Mouse (Mus musculus): ENCODE data around the gene Cep295nl.
"Not testable (repeated sequence)": the region's sequence is repeated elsewhere in the genome, so short reads cannot be mapped to it uniquely, and the experiment has no call there.

The Cep295nl gene

GRCm38 (mm10) chr11:118322647-118323046, 19.7 kb downstream of the Cep295nl start:
- no peak for DNase-seq (ENCODE audit: low read depth in 1 of 2, low spot score in 2 of 2)

- no peak for DNase-seq (ENCODE audit: low read depth in 1 of 2, low spot score in 2 of 2)
These were observed 20.3 kb downstream of the Cep295nl start for GRCm38 (mm10) chr11:118321971-118322370.

GRCm38 (mm10) chr11:118321500-118321899, 20.8 kb downstream of the Cep295nl start:
- no peak for DNase-seq (ENCODE audit: low read depth in 1 of 2, low spot score in 2 of 2)

- peak; percentile 12 to 44 for DNase-seq (ENCODE audit: low read depth in 1 of 2, low spot score in 2 of 2)
These were observed 23.6 kb downstream of the Cep295nl start for GRCm38 (mm10) chr11:118318678-118319077.

DNA sequence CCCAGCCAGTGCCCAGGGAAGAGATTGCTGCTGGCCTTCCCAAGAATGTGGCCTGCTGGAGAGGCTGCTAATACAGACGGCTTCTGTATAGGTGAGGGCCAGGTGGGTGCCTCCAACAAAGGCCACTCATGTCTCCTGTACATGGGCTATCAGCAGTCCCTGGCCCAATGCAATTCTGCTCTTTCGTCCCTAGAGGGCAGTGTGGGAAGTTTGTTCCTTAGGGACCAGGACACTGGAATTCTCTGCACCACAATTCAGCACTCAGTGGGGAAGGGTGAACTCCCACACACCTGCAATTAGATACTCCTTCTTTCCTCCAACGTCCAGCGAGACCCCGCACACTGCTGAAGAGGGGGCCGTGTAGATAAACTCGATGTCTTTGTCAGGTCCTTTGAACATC, 25.2 kb downstream of the Cep295nl start:
- DNase-seq (ENCODE audit: low read depth in 1 of 2, low spot score in 2 of 2), result no peak

DNA sequence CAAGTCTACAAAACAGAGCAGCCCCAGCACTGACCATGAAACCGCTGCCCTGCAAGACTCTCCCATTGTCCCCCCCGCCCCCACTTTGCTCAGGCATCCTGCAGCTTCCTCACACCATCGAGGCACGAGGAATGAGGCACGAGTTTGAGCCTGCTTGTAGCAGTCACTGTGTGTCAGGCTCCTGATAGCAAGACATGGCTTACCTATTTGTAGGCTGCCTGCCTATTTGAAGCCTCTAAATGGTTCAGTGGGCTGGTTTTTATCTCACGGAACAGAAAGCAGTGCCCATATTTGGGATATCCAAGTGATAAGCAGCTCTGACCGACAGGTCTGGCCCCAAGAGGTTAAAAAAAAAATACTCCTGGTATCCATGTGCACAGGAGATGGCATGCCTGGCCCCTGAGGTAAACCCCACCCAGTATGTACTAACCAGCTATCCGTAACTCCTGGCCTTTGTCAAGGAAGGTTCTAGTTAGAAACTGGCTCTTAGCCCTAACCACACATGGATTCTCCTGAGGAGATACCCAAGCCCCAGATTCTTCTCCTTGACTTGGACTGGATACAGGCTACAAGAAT, 26.0 kb downstream of the Cep295nl start:
- DNase-seq (ENCODE audit: low read depth in 1 of 2, low spot score in 2 of 2), result no peak

DNA sequence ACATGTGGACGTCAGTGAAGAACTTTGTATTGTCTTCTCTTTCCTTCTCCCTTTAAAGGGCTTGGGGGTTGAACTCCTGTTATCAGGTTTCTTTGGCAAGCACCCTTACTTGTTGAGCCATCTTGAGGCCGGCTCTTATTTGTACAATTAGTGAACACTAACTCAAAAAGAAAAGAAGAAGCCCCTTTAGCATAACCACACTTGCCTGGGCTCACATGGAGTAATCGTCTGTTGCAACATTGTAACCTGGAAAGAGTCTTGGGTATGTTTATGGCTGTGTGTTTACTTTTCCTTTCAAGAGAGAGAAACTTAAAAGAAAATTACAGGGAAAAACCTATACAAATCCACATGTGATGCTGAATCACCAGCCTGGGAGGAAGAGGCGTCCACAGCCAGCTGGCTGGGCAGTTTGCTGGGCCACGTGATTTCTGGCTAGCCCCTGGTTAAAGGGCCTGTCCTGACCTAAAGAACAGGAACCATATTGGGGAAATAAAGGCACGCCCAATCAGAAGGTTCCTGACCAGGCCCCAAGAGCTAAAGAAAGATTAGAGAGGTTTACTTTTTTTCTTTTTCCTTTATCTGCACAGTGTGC, 30.1 kb downstream of the Cep295nl start:
- peak in 1 of 2 experiments; percentile 23 for DNase-seq (ENCODE audit: low read depth in 1 of 2, low spot score in 2 of 2)

DNA sequence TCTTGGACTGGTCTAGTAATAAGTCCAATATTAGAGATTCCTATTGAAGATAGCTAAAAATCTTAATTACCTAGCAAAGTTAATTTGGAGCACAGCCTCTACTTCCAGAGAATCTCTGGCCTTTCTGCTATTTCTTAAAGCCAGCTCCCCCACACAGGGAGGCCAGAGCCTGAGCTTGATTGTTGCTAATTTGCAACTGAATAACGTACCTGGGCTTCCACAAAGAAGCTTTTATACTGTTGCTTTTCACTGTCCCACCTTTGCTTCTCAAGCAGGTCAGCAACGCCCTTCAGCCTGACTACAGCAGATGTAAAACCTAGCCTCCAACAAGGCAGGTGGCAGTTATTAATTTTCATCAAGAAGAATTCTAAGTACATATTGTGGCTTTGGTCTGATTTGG, 34.3 kb downstream of the Cep295nl start:
- DNase-seq (ENCODE audit: low read depth in 1 of 2, low spot score in 2 of 2), result not testable (repeated sequence)

DNA sequence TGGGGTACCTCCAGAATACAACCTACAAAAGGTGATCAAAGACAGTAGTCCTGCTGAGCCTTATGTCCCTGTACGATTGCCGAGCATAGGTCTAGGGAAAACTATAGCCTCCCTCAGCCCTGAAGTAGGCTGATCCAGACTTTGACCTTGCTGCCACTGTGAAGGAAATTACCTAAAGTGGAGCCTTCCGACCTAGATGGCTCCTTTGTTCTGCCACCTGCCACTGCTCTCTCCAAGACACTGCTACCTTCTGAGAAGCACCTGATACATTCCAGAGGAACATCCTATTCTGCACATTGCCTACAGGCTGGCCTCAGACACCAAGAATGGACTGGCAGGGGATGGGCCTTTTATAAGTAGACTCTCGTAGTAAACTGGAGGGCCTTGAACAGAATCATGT, 38.3 kb downstream of the Cep295nl start:
- not testable (repeated sequence) for DNase-seq (ENCODE audit: low read depth in 1 of 2, low spot score in 2 of 2)

DNA sequence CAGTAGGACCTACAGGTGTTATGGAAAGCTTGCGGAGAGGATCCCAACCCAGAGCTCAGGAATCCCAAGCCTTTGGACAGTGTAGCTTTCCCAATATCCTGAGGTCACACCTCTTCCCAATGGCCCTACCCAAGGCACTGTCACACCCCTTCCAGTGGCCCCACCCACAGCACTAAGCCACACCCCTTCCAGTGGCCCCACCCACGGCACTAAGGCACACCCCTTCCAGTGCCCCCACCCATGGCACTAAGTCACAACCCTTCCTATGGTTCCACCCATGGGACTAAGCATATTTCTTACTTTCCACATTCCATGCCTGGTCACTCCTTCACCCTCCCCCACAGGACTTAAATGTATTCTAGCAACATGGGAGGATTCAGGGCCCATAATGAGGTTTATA, 43.5 kb downstream of the Cep295nl start:
- DNase-seq (ENCODE audit: low read depth in 1 of 2, low spot score in 2 of 2), result no peak

DNA sequence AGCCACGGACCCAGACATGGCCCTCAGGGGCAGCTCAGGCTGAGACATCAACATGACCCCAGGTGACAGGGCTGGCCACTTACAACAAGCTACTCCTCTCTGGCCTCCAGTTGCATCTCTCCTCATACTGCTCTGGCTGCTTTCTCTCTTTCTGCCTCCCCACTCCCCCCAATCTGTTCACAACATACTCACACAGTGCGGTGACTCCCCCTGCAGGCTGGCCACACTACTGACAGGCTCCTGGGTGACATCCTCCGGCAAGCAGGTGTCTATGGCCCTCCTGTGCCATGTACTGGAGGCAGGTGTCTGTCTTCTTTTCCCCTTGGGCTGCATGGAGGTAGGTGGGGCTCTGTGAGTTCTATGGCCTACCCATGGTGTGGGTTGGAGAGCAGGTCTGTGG, 44.3 kb downstream of the Cep295nl start:
- no peak for DNase-seq (ENCODE audit: low read depth in 1 of 2, low spot score in 2 of 2)

DNA sequence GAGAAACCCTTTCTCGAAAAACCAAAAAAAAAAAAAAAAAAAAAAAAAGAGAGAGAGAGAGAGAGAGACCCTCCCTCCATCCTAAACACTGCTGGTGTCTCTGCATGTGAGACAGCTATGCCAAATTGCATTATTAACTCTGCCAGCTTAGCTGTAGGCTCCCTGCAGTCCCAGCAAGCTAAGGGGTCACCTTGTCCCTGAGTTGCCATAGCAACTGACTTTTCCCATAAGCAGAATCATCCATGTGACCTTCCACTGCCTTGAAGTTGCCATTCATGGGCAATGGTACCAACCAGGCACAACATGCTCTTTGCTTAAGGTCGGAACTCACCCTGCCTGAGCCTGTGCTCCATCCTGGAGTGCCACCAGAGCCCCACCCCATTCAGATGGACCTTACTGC, 47.3 kb downstream of the Cep295nl start:
- DNase-seq (ENCODE audit: low read depth in 1 of 2, low spot score in 2 of 2), result no peak

DNA sequence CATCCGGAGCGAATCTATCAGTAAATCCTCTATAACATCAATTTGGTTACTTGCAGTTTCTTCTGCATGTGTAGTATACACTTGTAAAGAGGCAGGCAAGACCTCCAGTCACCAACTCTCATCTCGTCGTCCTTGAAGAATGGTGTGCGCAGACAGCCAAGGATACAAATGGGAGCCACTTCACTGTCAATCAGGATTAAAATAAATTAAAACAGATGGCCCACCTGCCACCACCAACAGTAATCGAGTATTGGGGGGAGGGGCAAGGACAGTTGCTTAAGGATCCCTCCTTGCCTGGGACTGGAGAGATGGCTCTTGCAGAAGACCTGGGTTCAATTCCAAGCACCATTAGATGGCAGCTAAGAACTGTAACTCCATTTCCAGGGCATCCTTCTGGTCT, 49.6 kb downstream of the Cep295nl start:
- no peak for DNase-seq (ENCODE audit: low read depth in 1 of 2, low spot score in 2 of 2)

- peak; percentile 99 for DNase-seq (ENCODE audit: low read depth in 1 of 2, low spot score in 2 of 2)
These were observed 52.1 kb downstream of the Cep295nl start, which contains the start of gene Usp36 for GRCm38 (mm10) chr11:118289999-118290889. Gene Usp36, minus strand, starts transcription at chr11:118290244.

DNA sequence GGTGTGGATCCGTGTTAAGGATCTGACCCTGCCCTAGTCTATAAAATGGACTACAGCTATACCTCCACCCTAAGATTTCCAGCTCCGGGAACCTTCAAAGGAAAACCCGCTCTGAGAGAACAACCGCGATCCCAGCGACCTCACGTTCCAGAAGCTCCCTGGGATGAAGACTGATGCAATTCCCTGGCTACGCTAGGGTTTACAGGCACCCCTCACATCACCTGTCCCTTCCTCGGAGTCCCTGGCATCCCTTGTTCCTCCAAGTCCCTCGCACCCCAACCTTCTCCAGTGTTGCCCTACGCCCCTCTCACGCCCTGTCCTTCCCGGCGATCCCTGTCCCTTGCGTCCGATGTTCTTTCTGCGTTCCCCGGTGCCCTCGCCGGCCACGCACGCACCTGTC, 52.7 kb downstream of the Cep295nl start:
- no peak for DNase-seq (ENCODE audit: low read depth in 1 of 2, low spot score in 2 of 2)

- no peak for DNase-seq (ENCODE audit: low read depth in 1 of 2, low spot score in 2 of 2)
These were observed 53.2 kb downstream of the Cep295nl start for GRCm38 (mm10) chr11:118289037-118289511.

GRCm38 (mm10) chr11:118287573-118287972, 54.7 kb downstream of the Cep295nl start:
- DNase-seq (ENCODE audit: low read depth in 1 of 2, low spot score in 2 of 2), result no peak

DNA sequence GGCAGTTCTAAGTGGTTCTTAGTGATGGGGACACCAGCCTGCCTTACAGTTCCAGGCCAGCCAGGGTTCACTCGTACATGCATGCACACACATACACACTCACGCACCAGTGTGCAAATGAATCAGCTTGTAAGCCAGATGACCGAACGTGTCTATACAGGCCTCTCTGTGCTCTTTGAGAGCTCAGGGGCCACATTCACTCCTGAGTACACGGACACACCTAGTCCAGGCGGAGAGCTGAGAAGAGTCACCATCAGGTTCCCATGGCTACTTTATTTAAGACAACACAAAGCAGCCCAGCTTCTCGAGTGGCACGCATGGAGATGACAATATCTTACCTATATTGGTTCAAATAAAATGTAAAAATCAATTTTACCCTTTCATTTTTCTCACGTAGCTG, 55.9 kb downstream of the Cep295nl start:
- no peak for DNase-seq (ENCODE audit: low read depth in 1 of 2, low spot score in 2 of 2)

DNA sequence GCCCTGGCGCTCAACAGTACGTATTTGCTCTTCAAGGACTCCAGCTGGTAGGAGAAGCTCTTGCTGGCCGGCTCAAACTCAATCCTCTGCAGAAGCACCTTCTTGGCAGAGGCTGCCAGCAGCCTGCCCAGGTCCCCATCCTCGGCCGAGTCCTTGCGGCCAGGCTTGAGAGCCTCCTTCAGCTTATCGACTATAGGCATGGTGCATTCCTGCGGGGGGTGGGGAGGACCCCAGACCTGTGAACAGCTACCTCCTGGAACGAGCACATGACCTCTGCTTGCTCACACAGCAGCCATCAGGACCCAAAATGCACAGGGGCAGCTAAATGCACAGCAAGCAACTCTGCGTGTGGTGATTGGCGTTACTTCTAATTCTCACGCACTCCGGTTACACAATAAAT, 56.5 kb downstream of the Cep295nl start:
- no peak for DNase-seq (ENCODE audit: low read depth in 1 of 2, low spot score in 2 of 2)

Data from monocyte, adult 2 months (primary cell).